Mouse (Mus musculus) erythroblast, embryonic 14.5 days (primary cell): ENCODE measurements around the gene Nudt3.

Experiments
- GATA1 ChIP-seq: IDR thresholded peaks from 2 replicates; pipeline ENCODE4 v1.6.1; 2012; ENCODE audit warnings: low read length, inconsistent platforms, mixed read lengths
- TAL1 ChIP-seq: IDR thresholded peaks from 3 replicates; pipeline ENCODE4 v1.6.1; 2012; ENCODE audit warnings: low read length, inconsistent platforms, mixed read lengths

DNA sequence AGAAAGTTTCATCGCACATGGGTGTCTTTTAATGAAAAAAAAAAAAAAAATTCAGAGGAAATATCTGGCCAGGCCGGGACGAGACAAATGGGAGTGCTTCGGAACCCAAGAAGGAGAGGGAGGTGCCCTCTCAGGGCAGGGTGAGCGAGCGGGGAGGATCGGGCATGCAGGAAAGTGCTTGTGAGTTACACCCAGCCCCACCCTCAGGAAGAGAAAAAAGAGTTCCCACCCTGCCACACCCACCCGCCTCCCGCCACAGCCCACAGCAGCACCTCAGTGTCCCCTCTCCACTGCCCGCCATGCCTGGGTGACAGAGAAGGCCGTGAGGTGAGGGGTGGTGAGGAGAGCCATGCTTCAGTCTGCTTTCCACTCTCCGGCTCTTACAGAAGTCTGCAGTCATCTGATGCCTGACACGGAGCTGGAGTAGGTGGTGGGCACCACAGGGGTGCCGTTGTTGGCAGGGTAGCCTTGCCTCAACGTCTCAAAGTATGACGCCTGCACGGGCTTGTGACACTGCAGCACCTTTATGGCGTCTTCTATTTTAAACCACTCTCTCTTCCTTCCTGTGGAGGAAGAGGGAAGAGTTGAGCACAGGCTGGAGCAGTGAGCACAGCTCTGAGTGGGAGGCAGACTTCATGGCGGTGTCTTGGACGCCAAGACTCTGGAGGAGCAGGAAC, 42.8 kb downstream of the Nudt3 start:
- TF ChIP-seq GATA1 (no peak), TAL1 (no peak)
